Mouse (Mus musculus) large intestine, adult 2 months (tissue): ENCODE measurements around the gene Atxn1. TPM values are rescaled to one million over a fixed set of nuclear protein-coding genes. Genes with fewer than 3 reads are reported as not detected.
A peak's percentile ranks its signal among the peaks of the same experiment; 100 is the strongest.

Source experiments
- DNase-seq: peaks from one replicate; pipeline ENCODE4 v3.0.0-alpha.2; 2012; ENCODE audit warnings: low read depth, low spot score
- WGBS: fragments of 180-500 bp; shearing (Covaris S2); methylation state at CpG from one replicate; pipeline ENCODE4 v1.1.7; 2018; 5-methylcytosine and 5-hydroxymethylcytosine counted together
- polyA plus RNA-seq: library from polyadenylated mRNA; depleted of rRNA; stranded (reverse); fragments of >200 nt; gene quantifications from 2 replicates; pipeline ENCODE4 v1.2.3, GENCODE M21; 2012

Atxn1 gene
- polyA plus RNA-seq, 1 experiment: 6.3 TPM

DNA sequence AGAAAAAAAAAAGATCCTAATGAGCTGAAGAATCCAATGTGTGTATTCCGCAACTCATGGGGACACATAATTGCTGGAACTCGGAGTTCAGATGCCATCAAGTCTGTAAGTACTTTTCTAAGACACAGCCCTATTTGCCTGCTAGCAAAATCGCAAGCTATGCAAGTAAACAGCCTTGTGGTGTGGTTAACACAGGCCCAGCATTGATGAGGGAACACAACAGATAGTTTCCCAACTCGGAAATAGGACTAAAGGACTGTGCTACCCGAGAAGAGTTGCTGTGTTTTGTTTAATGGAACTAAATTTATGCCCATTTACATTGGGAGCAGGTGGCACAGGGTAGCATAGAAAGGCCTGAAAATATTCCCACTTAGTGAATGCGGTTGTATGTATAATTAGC lies 214.2 kb downstream of the Atxn1 start:
- no peak for DNase-seq
- WGBS: 88% methylated on average over 6 of the region's 6 CpGs

DNA sequence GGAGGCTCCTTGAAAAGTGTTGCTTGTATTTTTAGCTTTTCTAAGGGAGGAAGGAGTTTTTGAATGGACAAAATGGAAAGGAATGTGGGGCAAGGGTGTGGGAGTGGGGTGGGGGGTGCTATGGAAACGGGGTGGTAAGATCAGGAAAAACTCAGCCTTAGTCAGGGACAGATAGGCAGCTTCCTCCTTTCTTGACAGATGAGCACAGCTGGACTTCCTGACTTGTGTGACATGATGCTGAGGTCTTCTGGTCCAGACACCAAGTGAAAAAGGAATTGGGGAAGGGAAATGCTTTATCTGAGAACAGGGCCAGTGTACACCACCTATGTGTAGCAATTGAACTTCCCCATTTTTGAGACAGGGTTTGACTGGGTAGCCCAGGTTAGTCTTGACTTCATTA lies 214.9 kb downstream of the Atxn1 start:
- DNase-seq: no peak
- WGBS: 47% methylated on average over 1 of the region's 1 CpGs

DNA sequence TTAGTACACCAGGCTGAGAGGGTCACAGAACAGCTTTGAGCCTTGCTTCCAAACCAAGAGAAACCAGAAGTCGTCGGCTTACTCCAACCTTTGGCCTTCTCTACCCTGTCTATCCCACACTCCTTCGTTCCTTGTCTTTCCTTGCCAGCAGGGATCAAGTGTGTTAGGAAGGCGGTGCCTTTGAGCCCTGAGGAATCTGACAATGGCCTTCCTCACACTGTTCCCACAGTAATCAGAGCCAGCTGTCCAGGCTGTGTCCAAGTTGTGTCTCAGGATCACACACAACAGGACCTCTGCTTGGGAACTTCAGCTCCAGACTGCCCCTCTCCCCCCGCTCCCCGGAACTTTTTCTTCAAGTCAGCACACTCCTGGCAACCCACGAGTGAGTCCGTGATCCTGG lies 215.6 kb downstream of the Atxn1 start:
- DNase-seq: no peak
- WGBS: 56% methylated on average over 8 of the region's 8 CpGs

DNA sequence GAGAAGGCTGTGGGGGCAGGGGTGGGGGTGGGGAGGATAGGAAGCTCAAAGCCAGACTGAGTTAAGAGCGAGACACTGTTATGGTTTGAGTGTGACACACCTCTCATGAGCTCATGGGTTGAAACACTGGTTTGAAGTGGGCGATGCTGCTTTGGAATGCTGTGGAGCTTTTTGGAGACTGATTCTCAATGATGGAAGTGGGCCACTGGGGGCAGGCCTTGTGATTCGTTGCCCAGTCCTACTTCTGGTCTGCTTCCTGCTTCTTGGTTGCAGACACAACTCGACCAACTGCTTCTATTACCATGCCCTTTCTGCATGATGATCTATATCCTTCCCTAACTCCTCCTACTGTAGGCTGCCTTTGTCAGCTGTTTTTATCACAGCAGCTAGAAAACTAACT lies 216.1 kb downstream of the Atxn1 start:
- DNase-seq: no peak
- 28% methylated on average over 4 of the region's 4 CpGs for WGBS

DNA sequence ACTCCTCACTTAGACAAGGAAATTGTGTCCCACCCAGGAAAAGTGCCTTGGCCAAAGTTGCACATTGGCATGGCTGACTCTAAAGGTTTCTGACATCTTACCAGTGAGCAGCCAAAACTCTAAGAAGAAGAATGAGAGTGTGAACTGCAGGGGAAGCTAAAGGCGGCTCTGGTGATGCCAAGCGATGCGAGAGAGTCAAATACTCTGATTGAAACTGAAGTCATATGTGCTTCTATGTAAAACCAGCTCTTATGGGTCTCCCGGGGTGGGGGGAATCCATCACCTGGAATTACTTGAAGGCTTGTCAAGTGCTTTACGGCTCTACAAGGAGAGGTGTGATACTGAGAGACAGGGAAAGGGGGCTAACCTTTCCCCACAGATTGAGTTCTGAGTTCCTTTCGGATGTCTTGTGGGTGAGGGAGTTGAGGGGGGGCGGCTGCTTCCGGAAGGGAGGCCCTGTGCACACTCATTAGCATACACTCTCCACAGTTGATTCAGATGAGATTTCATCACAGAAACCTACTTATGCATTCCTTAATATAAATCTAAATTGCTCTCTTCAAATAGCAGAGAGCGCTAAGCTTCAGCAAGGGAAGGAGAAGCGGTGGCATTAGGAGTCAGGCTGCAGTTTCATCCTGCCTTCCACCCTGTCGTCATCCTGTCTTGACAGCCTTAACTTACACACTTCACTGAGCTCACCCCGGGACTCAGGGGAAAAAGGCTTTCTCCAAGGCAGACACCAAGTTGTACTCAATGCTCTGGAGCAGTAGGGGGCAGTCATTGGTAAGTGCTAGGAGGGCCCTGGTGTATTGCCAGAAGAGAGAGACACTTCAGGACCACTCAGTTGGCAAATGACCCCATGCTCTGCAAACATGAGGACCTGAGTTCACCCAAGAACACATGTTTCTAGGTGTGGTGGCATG lies 218.7 kb downstream of the Atxn1 start:
- 88% methylated on average over 12 of the region's 12 CpGs for WGBS
- DNase-seq: no peak

DNA sequence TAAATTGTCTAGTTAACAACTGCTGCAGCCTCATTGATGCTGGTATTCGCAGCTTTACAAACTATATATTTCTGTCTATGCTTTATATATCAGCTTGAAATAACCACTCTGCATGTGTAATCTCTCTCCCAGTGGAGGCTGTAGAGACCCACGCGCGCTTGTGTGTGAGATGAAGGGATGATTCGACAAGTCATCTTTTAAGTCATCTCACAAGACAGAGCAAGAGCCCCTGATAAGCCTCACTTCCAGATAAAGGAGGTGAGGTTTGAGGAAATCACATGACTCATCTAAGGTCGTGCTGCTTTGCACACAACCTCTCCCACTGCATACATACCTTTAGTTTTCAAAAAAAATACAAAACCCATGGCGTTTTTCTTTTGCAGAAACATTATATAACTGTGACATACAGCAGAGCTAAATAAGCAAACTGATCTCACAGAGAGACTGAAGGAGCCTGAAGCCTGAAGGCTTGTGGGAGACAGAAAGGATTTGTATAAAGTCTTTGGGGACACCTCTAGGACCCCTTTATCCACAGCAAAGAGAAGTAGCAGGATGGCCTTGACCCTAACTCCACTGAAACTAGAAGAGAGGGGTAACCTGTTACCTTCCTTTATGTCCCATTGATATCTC lies 219.9 kb downstream of the Atxn1 start:
- 82% methylated on average over 7 of the region's 7 CpGs for WGBS
- DNase-seq: no peak

DNA sequence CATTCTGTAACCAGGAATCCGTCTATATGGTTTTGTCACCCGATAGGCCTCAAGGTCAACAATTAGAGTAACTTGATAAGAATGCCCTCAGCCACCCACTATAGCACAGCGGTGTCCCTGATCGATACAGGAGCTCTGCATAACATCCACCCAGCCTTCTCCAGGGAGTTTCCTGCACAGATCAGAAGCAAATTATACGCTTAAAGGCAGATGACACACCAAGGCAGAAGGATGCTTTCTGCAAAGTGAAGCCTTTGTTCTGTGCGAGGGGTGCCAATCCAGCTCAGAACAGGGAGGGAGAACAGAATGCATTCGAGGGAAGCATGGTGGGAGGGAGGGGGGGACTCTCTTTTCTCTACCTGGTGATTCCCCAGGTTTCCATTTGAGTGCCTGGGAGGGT lies 221.0 kb downstream of the Atxn1 start:
- 82% methylated on average over 7 of the region's 7 CpGs for WGBS

DNA sequence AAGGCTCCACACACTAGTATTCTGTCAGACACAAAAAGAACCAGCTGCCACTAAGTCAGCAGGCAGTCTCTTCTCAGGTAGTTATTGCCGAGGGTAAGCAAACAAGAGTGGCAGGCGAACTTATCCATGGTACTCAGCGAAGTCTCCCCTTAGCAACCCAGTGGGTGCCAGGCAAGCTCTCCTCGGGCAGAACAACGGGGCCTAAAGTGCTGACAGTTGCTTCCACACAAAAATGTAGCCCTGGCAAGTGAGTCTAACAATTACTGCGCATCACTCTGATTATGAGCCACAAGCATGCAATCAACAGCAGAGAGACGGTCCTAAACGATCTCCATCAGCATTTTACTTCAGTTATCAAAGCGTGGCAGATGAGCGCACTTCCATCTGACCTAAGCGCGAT lies 224.4 kb downstream of the Atxn1 start:
- 82% methylated on average over 12 of the region's 12 CpGs for WGBS

More for the DNA sequence above, 221.0 kb downstream of the Atxn1 start:
- no peak for DNase-seq

DNA sequence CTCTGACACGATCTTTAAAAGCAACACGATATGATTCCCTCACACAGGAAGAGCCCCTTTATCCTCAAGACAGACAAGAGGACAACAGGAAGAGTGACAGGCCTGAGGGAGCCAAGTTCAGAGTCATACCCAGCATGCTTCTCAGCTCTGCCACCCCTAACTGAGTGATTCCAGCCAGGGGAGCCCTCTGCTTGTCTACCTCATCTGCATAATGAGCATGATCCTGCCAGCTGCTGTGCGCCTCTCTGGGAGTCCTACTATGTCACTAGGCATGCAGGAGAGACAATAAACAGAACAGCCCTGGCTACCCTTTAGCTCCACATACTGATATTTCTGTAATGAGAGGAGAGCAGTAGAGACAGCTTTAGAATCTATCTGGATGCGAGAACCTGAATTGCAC lies 228.6 kb downstream of the Atxn1 start:
- DNase-seq: no peak
- WGBS: 89% methylated on average over 4 of the region's 4 CpGs

More for the DNA sequence above, 224.4 kb downstream of the Atxn1 start:
- DNase-seq: no peak

DNA sequence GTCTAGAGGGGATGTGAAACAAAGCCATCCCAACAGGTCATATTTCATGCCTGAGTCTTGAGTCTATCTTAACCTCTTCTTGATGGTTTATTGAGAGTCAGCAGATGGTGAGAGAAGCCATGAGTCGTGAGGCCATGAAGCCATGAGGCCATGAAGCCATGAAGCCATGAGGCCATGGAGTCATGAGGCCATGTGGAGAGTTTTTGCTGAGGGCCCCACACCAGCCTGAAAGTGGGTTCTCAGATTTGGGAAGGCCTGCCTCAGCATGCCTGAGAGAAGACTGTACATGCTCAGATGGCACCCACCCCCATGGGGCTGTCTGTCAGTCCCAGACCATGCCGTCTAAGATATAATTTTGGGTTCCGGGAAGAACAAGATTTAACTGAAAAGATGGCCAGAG lies 229.0 kb downstream of the Atxn1 start:
- WGBS: 90% methylated on average over 3 of the region's 3 CpGs
- no peak for DNase-seq

DNA sequence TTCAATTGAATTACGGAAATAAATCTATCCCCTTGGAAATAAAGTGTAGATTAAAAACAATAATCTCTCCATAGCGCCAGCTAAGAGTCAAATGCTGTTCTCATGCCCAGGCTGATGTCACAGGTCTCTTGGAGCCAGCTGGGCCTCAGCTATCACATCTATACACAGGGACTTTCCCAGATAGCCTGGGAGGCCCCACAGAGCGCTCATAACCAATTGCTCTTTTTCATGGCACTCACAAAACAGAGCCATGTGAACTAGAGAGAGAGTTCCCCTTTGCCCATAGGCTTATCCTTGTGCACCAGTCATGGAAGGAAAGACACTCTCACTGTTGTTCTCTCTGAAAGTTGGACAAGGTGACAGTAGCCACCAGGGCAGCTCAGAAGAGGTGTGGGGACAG lies 230.3 kb downstream of the Atxn1 start:
- 91% methylated on average over 3 of the region's 3 CpGs for WGBS
- DNase-seq: no peak

DNA sequence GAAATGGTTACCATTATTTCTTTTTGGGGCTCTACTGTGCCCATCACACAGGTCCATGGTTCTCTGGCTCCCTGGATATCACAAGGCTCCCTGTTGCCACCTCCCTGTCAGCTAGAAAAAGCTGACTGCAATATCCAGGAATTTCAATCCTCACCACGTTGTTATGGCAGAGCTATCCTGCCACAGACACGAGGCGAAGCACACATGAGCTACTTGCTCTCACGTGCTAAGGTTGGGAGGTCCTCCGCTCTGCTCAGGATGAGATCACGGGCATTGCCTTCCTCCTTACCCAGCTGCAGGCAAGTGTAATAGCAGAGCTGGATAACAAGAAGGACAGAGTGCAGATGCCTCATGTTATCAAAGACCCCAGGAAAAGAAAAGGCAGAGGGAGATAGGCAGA lies 232.2 kb downstream of the Atxn1 start:
- DNase-seq: no peak

DNA sequence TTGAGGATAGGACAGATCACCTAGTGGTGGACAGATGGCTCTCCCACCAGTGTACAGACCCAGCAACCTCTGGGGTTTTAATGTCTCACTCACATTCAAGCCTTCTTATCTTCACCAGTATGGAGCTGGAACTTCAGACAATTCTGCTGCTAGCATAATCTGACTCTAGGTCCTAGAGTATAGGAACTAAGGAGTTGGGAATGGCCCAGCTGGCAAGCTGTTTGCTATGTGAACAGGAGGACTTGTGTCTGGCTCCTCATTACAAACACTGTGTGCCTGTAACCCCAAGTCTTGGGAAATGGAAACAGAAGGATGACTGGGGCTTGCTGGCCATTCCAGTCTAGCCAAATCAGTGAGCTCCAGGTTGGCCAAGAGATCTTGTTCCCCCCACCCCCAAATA lies 237.9 kb downstream of the Atxn1 start:
- DNase-seq: no peak

More for the DNA sequence above, 232.2 kb downstream of the Atxn1 start:
- 80% methylated on average over 6 of the region's 6 CpGs for WGBS

DNA sequence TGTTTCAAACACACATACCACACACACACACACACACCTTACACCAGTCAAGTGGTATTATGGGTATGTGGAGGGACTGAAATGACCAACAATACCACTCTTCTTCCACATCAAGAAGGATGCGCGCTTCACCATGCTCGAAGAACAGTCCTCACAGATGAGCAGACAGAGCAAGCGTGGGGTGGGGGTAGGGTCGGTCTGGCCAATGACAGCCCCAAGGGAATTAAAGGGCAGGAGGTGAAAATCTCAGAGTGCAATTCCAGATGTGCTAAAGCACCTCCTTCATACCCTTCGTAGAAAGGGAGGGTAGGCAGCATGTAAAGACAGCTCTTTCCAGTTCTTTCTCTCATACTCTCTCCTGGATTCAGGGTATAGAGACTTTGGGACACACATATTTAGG lies 238.6 kb downstream of the Atxn1 start:
- 89% methylated on average over 6 of the region's 6 CpGs for WGBS

DNA sequence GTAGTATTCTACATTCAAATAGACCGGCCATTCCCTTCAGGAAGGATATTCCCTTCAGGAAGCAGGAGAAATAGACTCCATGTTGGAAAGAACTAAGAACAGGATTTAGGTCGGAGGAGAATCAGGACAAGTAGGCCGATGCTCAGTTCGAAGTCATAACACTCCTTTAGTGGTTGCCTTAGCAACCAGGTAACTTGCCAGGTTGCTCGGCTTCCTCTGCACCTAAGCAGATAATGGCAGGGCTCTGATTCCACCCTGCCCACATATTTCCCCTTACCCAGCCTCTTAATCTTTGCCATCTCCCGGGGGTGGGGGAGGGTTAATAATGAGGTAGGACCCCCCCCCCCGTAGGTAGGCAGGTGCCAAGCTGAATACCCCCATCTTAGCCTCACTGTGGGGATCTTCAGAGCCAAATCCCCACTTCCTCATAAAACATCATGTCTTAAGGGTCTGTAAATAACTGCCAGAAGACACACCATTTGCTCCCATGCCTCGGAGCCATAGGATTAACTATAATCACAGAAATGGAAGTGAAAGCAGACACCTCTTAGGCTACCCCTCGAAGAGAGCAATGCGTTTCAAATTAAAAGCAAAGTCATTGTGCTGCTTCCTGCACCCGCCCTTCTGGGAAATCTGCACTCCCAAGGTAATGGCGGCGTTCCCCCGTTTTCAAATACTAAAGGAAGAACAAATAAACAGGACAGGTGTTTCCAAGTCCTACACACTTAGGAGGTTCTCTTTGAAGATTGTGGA lies 240.1 kb downstream of the Atxn1 start:
- WGBS: 52% methylated on average over 14 of the region's 14 CpGs
- no peak for DNase-seq

More for the DNA sequence above, 238.6 kb downstream of the Atxn1 start:
- DNase-seq: no peak

DNA sequence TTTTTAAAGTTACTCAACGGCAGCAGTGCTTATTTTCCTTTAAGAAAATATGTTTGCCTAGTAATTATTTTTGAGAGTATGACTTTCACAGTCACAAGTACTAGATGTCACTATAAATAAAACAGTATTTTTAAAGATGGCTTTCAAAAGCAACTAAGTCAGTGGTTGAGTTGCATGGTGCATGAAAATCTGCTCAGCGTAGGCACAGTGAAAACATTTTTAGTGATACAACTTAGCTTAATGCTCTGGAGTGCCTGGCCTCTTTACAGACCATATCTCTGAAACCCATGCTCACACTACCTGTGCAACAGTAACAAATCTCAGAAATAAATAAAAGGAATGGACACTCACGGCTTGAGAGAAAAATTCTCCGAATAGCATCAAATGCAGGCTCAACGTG lies 241.9 kb downstream of the Atxn1 start:
- DNase-seq: no peak
- WGBS: 91% methylated on average over 5 of the region's 5 CpGs

DNA sequence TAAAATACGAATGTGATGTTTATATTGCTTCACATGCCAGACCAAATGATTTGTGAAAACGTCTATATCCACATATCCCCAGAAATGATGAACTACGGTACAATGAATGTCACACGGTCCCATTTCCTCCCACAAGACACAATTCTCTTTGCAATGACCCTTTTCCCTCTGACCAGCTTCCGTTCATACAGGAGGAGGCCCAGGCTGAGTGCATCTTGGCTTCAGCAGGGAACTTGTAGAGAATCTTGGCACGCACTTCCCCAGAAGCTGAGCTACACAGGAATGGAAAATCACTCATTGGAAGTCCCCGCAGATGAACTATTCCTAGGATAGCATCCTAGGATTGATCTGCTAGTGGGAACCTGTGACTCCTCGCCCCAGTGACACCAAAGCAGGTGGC lies 243.2 kb downstream of the Atxn1 start:
- 67% methylated on average over 8 of the region's 8 CpGs for WGBS
- DNase-seq: no peak

DNA sequence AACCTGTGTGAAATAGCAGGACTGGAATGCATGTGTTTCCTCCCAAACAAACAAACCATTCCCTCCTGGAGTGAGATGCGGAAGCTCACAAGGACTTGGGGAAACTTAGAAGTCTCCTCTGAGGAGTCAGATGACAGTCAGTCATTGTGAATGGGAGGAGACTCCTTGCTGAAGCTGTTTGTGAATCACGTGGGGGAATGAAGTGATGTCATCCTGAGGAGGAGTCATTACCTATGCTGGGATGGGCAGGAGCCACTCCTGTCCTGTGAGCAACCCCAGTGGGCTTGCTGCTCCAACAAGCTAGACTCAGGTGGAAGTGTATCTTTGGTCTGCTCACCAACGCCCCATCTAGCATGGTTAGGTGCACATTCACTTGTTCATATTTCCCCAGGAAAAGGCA lies 246.0 kb downstream of the Atxn1 start:
- WGBS: 35% methylated on average over 3 of the region's 3 CpGs
- DNase-seq: peak; percentile 66

DNA sequence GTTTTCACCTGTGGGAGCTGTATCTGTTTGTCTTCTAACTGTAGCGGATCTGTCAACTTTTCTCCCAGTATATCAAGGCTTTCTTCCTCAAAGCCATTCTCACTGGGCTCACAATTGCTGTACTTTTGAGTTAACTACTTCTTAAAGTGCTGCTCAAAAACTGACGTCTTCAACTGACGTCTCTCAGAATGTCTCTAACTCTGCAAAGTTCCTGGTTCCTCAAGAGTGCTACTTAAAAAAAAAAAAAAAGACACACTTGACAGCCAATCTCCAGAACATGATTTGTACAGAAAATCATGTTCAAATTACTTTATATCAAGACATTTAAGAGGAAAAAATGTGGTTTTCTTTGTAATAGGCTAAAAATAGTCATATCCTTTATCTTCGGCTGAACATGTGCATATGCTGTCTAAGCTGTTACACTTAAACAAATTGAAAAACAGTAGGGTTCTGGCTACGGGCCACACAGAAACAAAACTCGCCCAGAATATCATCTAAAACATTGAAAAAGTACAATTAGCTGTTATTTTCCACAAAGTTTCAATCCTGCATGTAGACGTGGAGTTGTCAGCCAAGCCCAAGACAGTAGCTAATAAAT lies 249.1 kb downstream of the Atxn1 start:
- no peak for DNase-seq
- WGBS: 72% methylated on average over 7 of the region's 7 CpGs

DNA sequence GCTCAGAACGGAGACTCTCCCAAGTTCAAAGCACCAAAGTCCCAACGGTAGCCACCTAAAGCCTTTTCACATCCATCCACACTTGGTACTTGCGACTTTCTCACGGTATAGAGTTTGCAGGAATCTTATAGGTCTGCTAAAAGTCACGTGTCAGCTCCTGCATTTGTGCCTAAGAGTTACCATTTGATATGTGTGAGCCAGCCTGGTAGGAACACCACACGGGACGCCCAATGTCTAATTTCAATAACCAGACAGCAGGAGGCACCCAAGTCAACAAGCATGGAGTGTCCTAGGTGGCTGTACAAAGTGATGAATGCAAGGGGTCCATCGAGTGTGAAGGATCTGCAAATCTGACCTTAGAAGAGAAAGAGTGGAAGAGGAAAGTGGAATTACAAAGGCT lies 254.8 kb downstream of the Atxn1 start:
- WGBS: 91% methylated on average over 8 of the region's 8 CpGs
- DNase-seq: no peak
